Mouse (Mus musculus) left cerebral cortex, adult 18-20 months (tissue): Measurements from ENCODE around the gene Map2. TPM values are rescaled to one million over a fixed set of nuclear protein-coding genes. Genes with fewer than 3 reads are reported as not detected.

Source experiments
- DNase-seq, 2 experiments: peaks; one replicate each; pipeline ENCODE4 v3.0.0; 2021 to 2022; ENCODE audit warnings: low spot score in 2 of 2, mixed read lengths in 1 of 2
- total RNA-seq, 2 experiments: library from RNA; stranded (reverse); gene quantifications; 2 replicates each; pipeline ENCODE4 v1.2.3; 2021

Gene Map2
- total RNA-seq, 2 experiments from 2014 or later = 953 to 1,010 TPM

- DNase-seq = no peak
Observed at GRCm38 (mm10) chr1:66288987-66289386, 113.9 kb downstream of the Map2 start.

GRCm38 (mm10) chr1:66292121-66292881 lies 117.2 kb downstream of the Map2 start:
- DNase-seq = no peak

GRCm38 (mm10) chr1:66299376-66299775 lies 124.3 kb downstream of the Map2 start:
- no peak for DNase-seq

GRCm38 (mm10) chr1:66320378-66321135 lies 145.5 kb downstream of the Map2 start:
- peak in 1 of 2 experiments; percentile 16 for DNase-seq

GRCm38 (mm10) chr1:66321136-66321502 lies 146.0 kb downstream of the Map2 start:
- DNase-seq = no peak

- DNase-seq = peak; percentile 67 to 83
Observed at GRCm38 (mm10) chr1:66321631-66322142, 146.6 kb downstream of the Map2 start.

GRCm38 (mm10) chr1:66323461-66323860 lies 148.4 kb downstream of the Map2 start:
- DNase-seq = peak; percentile 20 to 50

GRCm38 (mm10) chr1:66324951-66325350 lies 149.9 kb downstream of the Map2 start:
- peak in 1 of 2 experiments; percentile 9 for DNase-seq

- DNase-seq = no peak
Observed at GRCm38 (mm10) chr1:66328996-66329395, 153.9 kb downstream of the Map2 start.

GRCm38 (mm10) chr1:66329534-66329933 lies 154.5 kb downstream of the Map2 start:
- no peak for DNase-seq

GRCm38 (mm10) chr1:66335724-66336284 lies 160.7 kb downstream of the Map2 start:
- DNase-seq = no peak

GRCm38 (mm10) chr1:66339213-66339612 lies 164.1 kb downstream of the Map2 start:
- DNase-seq = no peak

- no peak for DNase-seq
Observed at GRCm38 (mm10) chr1:66348404-66349165, 173.5 kb downstream of the Map2 start.

GRCm38 (mm10) chr1:66349166-66349835 lies 174.2 kb downstream of the Map2 start:
- no peak for DNase-seq

GRCm38 (mm10) chr1:66351366-66351765 lies 176.3 kb downstream of the Map2 start:
- no peak for DNase-seq

GRCm38 (mm10) chr1:66361799-66362198 lies 186.7 kb downstream of the Map2 start:
- no peak for DNase-seq

- no peak for DNase-seq
Observed at GRCm38 (mm10) chr1:66363285-66363684, 188.2 kb downstream of the Map2 start.

- DNase-seq = no peak
Observed at GRCm38 (mm10) chr1:66364386-66364785, 189.3 kb downstream of the Map2 start.

GRCm38 (mm10) chr1:66365600-66365999 lies 190.5 kb downstream of the Map2 start:
- peak; percentile 55 to 66 for DNase-seq

GRCm38 (mm10) chr1:66369486-66369885 lies 194.4 kb downstream of the Map2 start:
- DNase-seq = no peak

- no peak for DNase-seq
Observed at GRCm38 (mm10) chr1:66371371-66371770, 196.3 kb downstream of the Map2 start.
